Mouse (Mus musculus) stomach, embryonic 14.5 days (tissue): ENCODE measurements around the gene Tesk1. TPM values are rescaled to one million over a fixed set of nuclear protein-coding genes. Genes with fewer than 3 reads are reported as not detected.

Experiments
- ATAC-seq: fragments of 200-750 bp; cut with Nextera tagmentation; 2 replicates; pipeline ENCODE4 v1.8.0; 2017; ENCODE audit warnings: low read depth, moderate TSS enrichment; ENCODE audit not compliant: insufficient number of reproducible peaks, insufficient read depth, low FRiP score
- H3K27ac ChIP-seq: fragments of 300-500 bp; sonication (generic); 2 replicates; pipeline ENCODE4 v1.5.1; 2014; ENCODE audit warnings: mild to moderate bottlenecking, low read length, moderate library complexity, mixed read lengths
- H3K27me3 ChIP-seq: fragments of 300-500 bp; sonication (generic); 2 replicates; pipeline ENCODE4 v1.6.1; 2014; ENCODE audit warnings: low read length, control low read depth, mixed read lengths; ENCODE audit not compliant: control insufficient read depth, insufficient read depth
- H3K36me3 ChIP-seq: fragments of 300-500 bp; sonication (generic); 2 replicates; pipeline ENCODE4 v1.6.1; 2014; ENCODE audit warnings: mild to moderate bottlenecking, control low read depth, low read length, moderate library complexity, mixed read lengths; ENCODE audit not compliant: control insufficient read depth, insufficient read depth
- H3K4me1 ChIP-seq: fragments of 300-500 bp; sonication (generic); 2 replicates; pipeline ENCODE4 v1.6.1; 2014; ENCODE audit warnings: low read length, control low read depth, mixed read lengths; ENCODE audit not compliant: control insufficient read depth, insufficient read depth
- H3K4me2 ChIP-seq: fragments of 300-500 bp; sonication (generic); replicated peaks from 2 replicates; pipeline ENCODE4 v1.6.1; 2014; ENCODE audit warnings: low read depth, low read length, control low read depth
- H3K4me3 ChIP-seq: fragments of 300-500 bp; sonication (generic); 2 replicates; pipeline ENCODE4 v1.5.1; 2014; ENCODE audit warnings: low read depth, low read length, control low read depth
- H3K9ac ChIP-seq: fragments of 300-500 bp; sonication (generic); replicated peaks from 2 replicates; pipeline ENCODE4 v1.6.1; 2014; ENCODE audit warnings: low read depth, mild to moderate bottlenecking, control low read depth, low read length, moderate library complexity, mixed read lengths
- H3K9me3 ChIP-seq: fragments of 300-500 bp; sonication (generic); 2 replicates; pipeline ENCODE4 v1.6.1; 2016; ENCODE audit warnings: low read depth, low read length, control low read depth; ENCODE audit not compliant: control insufficient read depth
- WGBS: fragments of 180-500 bp; shearing (Covaris S2); extraction: QIAGEN DNeasy Blood & Tissue Kit; methylation state at CpG from one replicate; pipeline ENCODE4 v1.1.7; 2014; 5-methylcytosine and 5-hydroxymethylcytosine counted together
- polyA plus RNA-seq: library from polyadenylated mRNA; unstranded; fragments of >200 nt; fragmentation: Nextera tagmentation; extraction: Ambion mirVana; gene quantifications from 2 replicates; pipeline ENCODE4 v1.2.1, GENCODE M21; 2014

Tesk1 gene
- polyA plus RNA-seq, 1 experiment from 2014 or later, result 5.4 TPM

DNA sequence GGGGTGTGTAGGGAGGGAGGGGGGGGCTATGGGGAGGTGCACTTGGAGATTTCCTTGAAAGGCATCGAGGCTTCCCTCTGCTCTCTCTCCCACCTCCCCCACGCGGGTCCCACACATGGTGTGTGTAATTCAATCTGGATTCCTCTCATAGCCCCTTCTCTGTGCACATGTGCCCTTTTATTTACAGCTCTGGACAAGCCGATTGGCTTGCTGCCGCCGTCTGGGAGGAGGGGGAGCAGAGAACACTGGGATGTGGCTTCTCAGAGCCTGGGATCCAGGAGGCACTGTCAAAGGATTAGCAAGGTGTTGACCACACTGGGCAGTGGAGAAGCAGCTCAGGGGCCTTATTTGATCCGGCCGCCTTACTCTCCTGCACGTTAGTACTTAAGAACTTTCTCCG is 40.8 kb upstream of the Tesk1 start:
- Histone ChIP-seq H3K9me3 (no peaks in the 10 kb centered on the region), H3K4me3 (no peak overlapping the region), H3K27ac (no peak overlapping the region; the same call in 1 of the 2 replicates), H3K4me2 (peak overlapping the region; percentile 25; the same call in 1 of the 2 replicates), H3K36me3 (no peaks in the 10 kb centered on the region), H3K27me3 (no peaks in the 10 kb centered on the region), H3K9ac (no peak overlapping the region; the same call in 1 of the 2 replicates), H3K4me1 (peaks cover 48% of the 10 kb centered on the region)
- 21% methylated on average over 10 of the region's 10 CpGs for WGBS
- ATAC-seq, result peak; percentile 44

DNA sequence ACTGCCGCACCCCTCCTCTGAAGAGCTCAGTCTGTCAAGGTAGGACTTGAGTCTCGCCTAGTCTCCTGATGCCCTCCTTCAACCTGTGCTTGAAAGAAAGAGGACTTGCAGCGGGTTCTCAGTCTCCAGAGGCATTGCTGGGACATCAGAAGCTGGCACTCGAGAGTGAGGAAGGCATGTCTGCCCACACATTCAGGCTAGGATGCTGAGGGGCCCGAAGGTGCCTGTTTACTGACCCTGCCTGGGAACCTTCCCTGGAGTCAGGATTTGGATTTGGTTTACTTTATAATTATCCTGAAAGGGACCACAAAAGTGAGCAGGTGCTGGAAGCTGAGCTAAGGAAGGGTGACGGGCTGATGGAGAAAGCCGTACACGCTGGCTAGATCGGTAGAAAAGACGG is 40.3 kb upstream of the Tesk1 start:
- Histone ChIP-seq H3K27ac (peak overlapping the region; percentile 39; the same call in 1 of the 2 replicates), H3K27me3 (no peaks in the 10 kb centered on the region), H3K36me3 (no peaks in the 10 kb centered on the region), H3K4me2 (peak overlapping the region; percentile 25), H3K4me3 (no peak overlapping the region), H3K9me3 (no peaks in the 10 kb centered on the region), H3K4me1 (peaks cover 51% of the 10 kb centered on the region), H3K9ac (no peak overlapping the region; the same call in 1 of the 2 replicates)
- 81% methylated on average over 10 of the region's 10 CpGs for WGBS
- no peak for ATAC-seq

DNA sequence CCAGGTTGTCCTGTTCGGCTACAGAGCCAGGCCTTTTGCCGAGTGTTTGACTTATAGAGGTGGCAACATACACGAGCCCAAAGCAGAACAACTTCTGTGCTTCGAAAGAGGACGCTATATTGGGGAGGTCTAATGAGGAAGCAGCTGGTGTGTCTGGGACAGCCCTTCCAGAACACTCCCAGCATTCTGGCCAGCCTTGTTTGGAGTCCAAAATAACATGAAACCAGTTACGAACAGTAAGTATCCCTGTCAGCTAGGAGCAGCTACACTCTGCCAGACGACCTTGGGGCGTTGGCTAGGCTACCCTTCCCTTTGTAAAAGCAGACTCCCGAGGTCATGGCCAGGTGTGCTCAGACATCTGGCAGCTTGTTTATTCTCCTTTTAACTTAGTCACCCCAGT is 39.5 kb upstream of the Tesk1 start:
- Histone ChIP-seq H3K27me3 (no peaks in the 10 kb centered on the region), H3K9me3 (no peaks in the 10 kb centered on the region), H3K4me3 (peak overlapping the region; percentile 6; the same call in 1 of the 2 replicates), H3K4me2 (peak overlapping the region; percentile 3), H3K9ac (no peak overlapping the region), H3K4me1 (peaks cover 53% of the 10 kb centered on the region), H3K27ac (no peak overlapping the region), H3K36me3 (no peaks in the 10 kb centered on the region)
- no peak for ATAC-seq
- WGBS, result 54% methylated on average over 9 of the region's 9 CpGs

DNA sequence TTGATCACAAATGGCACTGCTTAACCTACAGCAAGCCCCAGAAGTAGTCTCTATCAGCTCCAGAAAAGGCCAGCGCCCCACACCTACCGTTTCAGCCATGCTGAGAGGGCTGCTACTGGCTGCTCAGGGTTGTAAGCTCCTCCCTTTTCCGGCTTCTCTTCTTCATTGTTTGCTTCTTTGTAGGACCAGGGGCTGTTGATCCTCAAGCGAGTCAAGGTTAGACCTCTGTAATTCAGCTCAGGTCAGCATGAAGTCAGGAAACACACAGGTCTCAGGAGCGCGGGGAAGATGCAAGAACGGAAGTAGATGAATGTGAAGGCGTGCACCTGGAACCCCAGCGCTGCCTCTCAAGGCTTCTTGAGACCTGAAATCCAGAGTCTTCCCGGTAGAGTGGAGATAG is 37.0 kb upstream of the Tesk1 start:
- no peak overlapping the region for H3K9ac ChIP-seq
- H3K9me3 ChIP-seq, result no peaks in the 10 kb centered on the region
- H3K4me3 ChIP-seq, result no peak overlapping the region
- H3K27ac ChIP-seq, result no peak overlapping the region
- no peaks in the 10 kb centered on the region for H3K36me3 ChIP-seq
- no peak for ATAC-seq
- peaks cover 46% of the 10 kb centered on the region for H3K4me1 ChIP-seq
- no peak overlapping the region for H3K4me2 ChIP-seq
- no peaks in the 10 kb centered on the region for H3K27me3 ChIP-seq
- 90% methylated on average over 10 of the region's 10 CpGs for WGBS

DNA sequence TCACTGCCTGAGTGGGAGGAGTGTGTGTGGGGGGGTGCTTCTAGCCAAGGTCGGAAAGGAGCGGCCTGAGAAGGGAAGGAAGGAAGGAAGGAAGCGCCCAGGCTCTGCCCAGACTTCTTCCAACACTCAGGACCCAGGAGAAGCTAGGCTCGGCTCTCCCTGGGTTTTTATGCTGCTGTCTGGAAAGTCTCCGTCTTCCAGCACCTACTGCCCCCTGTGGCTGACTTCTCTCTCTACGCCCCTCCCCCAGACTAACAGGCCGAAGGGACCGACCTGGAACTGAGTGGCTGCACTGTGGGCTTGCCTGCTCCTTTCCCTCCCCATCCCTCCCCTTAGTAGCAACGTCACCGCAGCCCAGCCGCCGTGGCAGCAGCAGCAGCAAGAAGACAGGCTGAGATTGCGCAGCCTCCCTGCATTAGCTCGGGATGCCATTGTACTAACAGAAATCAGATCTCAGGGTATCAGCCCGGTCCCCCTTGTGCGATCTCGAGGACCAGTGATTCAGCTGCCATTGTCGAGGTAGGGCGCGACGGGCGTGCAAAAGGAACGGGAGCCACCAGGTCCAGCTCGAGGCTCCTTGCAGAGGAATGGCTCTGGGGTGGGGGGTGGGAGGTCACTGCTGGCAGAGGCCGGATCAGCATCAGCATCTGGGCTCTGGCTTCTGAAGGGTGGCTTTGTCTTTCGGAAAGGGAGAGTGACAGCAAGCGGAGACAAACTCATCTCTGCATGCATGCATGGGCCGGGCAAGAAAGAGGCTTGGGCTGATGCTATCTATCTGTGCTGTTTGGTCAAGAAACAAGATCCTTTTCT is 35.4 kb upstream of the Tesk1 start:
- no peaks in the 10 kb centered on the region for H3K36me3 ChIP-seq
- peak overlapping the region; percentile 40 for H3K4me3 ChIP-seq

DNA sequence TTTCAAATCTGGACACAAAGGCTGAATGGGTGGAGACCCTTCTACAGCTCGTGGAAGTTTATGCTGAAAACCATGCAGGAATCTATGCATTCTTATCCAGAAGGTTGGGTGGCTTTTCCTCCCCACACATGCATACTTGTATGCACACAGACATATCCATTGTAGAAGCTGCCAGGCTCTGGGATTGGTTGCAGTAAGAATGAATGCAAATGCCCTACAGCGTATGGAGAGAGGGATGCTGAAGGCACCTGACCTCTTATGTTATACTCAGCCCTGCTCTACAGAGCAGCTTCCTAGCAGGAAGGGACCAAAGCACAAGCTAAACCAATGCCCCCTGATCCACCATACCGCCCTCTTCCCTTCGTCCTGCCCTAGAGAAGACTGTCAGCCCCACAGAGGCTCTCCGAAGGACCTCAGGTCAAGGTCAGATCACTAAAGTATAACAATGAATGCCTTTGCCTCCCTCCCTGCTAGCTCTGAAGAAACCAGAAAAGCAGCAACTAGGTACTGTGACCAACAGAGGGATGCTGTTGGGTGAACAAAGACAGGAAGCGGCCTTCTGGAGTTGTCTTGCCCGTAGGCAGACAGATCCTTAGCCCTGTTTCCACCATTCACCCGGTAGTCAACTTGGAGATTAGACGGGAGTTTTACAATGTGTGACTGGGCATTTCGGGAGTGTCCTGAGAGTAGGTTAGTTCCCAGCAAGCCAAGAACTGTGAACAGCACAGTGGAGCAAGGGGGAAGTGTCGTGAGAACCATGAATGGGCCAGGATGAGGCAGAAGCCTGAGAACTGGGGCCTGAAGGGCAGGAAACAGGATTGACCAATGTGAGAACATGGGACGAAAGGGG is 34.4 kb upstream of the Tesk1 start:
- no peaks in the 10 kb centered on the region for H3K36me3 ChIP-seq
- H3K9me3 ChIP-seq, result no peaks in the 10 kb centered on the region
- 69% methylated on average over 12 of the region's 12 CpGs for WGBS
- peak overlapping the region; percentile 81; the same call in 1 of the 2 replicates for H3K27ac ChIP-seq
- ATAC-seq, result no peak
- H3K4me2 ChIP-seq, result peak overlapping the region; percentile 61
- H3K4me1 ChIP-seq, result peaks cover 21% of the 10 kb centered on the region
- peak overlapping the region; percentile 40 for H3K4me3 ChIP-seq
- no peaks in the 10 kb centered on the region for H3K27me3 ChIP-seq
- peak overlapping the region; percentile 48; the same call in 1 of the 2 replicates for H3K9ac ChIP-seq

More for the DNA sequence above, 35.4 kb upstream of the Tesk1 start:
- Histone ChIP-seq H3K9me3 (no peaks in the 10 kb centered on the region), H3K27ac (peak overlapping the region; percentile 81), H3K4me2 (peak overlapping the region; percentile 61), H3K27me3 (no peaks in the 10 kb centered on the region), H3K4me1 (peaks cover 31% of the 10 kb centered on the region), H3K9ac (peak overlapping the region; percentile 48)
- WGBS, result 5% methylated on average over 28 of the region's 28 CpGs
- peak; percentile 95 for ATAC-seq

DNA sequence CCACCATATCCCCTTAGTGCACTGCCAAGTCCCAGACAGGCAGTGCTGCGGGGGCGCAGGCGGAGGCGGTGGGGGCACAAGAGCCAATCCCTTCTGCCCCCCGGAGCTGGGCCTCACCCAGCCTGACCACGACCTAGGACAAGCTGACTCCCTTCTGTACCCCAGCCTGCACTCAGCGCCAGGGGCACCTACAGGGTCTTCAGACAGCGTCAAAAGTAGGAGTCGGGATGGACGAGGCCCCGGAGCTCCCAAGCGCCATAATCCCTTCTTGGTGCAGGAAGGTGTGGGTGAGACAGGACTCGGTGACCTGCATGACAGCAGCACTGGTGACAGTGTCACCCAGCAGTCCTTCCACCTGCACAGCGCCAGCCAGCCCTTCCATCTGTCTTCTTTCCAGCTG is 27.0 kb upstream of the Tesk1 start:
- no peak overlapping the region for H3K27ac ChIP-seq
- no peaks in the 10 kb centered on the region for H3K9me3 ChIP-seq
- ATAC-seq, result no peak
- no peaks in the 10 kb centered on the region for H3K4me1 ChIP-seq
- no peaks in the 10 kb centered on the region for H3K27me3 ChIP-seq
- H3K9ac ChIP-seq, result no peak overlapping the region
- 91% methylated on average over 14 of the region's 14 CpGs for WGBS
- no peak overlapping the region for H3K4me2 ChIP-seq
- no peak overlapping the region for H3K4me3 ChIP-seq
- H3K36me3 ChIP-seq, result peaks cover 15% of the 10 kb centered on the region; the same call in 1 of the 2 replicates

DNA sequence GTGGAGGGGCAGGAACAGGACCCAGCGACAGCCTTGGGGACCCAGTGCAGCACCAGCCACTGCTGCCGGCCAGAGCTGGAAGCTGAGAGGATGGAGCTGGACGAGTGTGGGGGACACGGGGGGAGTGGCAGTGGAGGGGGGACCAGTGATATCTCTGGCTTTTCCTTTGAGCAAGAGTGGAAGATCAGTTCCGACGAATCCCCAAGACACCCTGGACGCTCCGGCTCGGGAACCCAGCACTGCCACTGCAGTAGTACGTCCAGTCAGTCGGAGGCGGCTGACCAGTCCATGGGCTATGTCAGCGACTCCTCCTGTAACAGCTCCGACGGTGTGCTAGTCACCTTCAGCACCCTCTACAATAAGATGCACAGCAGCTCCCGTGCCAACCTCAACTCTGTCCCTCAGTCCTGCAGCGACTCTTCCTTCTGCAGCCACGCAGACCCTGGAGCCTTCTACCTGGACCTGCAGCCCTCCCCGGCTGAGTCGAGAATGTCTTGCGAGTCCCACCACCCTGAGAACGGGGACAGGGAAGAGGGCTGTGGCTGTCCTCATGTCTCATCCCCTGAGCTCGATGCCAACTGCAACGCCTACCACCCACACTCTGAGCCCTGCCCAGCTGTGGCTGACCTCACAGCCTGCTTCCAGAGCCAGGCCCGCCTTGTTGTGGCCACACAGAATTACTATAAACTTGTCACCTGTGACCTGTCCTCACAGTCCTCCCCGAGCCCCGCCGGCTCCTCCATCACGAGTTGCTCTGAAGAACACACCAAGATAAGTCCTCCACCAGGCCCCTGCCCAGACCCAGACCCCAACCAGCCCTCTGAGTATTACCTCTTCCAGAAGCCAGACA is 26.3 kb upstream of the Tesk1 start:
- Histone ChIP-seq H3K36me3 (peaks cover 15% of the 10 kb centered on the region; the same call in 1 of the 2 replicates), H3K4me2 (no peak overlapping the region)
- no peak for ATAC-seq

More for the DNA sequence above, 26.3 kb upstream of the Tesk1 start:
- Histone ChIP-seq H3K9ac (no peak overlapping the region), H3K27me3 (no peaks in the 10 kb centered on the region), H3K27ac (no peak overlapping the region), H3K9me3 (no peaks in the 10 kb centered on the region), H3K4me1 (no peaks in the 10 kb centered on the region), H3K4me3 (no peak overlapping the region)
- 90% methylated on average over 29 of the region's 29 CpGs for WGBS
